Mouse (Mus musculus): ENCODE measurements at regions not wholly inside any gene's neighbourhood (a gene's known extent, or its start where the extent isn't known, plus 50 kb on each side); places are given as distances from the start of the nearest gene placed in this dataset.
A peak's percentile ranks its signal among the peaks of the same experiment; 100 is the strongest.

DNA sequence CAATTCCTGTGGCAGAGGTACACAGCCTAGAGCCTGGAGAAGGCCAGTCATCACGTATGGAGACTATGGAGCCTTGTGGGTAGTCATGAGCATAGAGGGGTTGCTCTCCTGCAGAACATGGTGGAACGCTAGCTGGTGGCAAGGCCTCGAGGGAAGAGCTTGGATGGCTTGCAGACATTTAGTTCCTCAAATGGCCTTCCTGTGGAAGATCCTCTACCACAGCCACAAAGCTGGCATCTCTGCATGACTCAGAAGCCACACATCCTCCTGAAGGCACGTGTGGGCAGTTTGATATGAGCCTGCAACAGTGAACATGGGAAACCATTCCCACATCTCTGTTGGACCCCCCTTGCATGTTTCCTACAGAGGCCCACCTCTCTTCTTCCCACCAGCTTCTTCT is 547.9 kb upstream of the Lrrc6 start:
- DNase-seq (ENCODE audit: low spot score): no peak

DNA sequence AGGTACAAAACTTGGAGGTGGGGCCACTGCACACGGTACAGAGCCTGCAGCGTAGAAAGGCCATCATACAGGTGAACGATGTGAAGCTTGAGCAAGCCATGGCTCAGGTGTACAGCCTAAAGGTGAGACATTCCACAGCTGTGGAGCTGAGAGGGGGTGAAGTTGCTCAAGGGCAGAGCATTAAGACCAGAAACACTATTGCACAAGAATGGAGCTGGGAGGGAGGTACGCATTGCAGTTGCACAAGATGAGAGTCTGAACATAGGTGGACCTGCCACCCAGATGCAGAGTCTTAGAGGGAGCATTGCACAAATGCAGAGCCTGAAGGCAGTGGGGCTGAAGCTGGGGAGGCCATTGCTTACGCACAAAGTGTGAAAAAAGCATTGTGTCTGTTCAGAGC is 547.4 kb upstream of the Lrrc6 start:
- DNase-seq (ENCODE audit: low spot score): no peak

DNA sequence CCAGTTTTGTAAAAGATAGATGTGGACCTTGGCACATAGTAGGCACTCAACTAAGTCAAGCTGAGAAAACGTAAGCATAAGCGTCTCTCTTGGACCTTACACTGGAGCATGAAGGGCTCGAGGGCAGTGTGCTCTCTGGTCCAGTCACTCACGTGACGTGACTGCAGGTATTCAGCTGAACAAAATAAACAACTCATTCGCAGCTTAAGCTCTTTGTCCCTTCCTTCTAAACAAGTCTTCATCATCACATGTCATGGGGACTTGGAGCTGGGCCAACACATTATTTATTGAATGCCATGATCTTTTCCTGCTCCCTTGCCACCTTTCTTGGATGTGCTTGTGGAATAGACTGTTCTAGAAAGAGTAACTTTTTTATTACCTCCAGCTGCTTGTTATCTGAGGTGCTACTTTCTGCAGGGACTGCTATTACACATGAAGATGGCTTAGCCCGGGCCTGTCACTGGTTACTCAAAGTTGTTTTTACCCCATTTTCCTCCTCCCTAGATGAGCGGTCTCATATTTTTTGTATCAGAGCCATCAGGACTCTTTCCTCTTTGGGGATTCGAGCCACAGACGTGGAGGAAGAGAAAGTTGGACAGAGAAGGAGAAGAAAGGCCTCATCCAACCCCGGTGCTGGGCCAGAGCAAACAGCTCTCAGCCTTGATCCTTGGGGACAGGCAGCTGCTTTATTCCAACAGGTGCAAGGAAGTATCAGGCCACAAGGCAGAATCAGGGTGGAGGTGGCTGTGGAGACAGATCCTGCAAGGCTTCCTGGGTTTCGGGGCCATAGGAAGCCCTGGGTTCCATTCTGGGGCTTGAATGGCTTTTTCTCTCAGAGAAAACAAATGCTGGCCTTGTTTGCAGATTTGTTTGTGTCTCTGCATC is 545.5 kb upstream of the Lrrc6 start:
- no peak for DNase-seq (ENCODE audit: low spot score)

GRCm38 (mm10) chr15:67045329-67045728 is 544.6 kb upstream of the Lrrc6 start:
- no peak for DNase-seq (ENCODE audit: low spot score)

DNA sequence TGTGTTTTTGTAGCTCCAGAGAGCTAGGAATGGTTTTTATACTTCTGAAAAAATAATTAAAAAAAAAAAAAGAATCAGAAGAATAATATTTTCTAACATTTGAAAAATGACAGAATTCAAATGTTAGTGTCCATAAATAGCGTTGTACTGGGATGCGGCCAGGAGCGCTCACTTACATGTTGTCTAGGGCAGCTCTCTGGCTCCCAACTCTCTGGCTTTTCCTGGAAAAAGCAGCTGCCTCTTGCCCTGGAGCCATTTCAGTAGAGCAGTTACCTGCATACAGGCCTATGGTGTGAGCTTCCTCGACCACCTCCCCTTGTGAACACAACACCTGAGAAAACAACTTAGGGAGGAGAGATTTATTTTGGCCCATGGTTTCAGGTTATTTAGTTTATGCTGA is 544.1 kb upstream of the Lrrc6 start:
- no peak for DNase-seq (ENCODE audit: low spot score)

DNA sequence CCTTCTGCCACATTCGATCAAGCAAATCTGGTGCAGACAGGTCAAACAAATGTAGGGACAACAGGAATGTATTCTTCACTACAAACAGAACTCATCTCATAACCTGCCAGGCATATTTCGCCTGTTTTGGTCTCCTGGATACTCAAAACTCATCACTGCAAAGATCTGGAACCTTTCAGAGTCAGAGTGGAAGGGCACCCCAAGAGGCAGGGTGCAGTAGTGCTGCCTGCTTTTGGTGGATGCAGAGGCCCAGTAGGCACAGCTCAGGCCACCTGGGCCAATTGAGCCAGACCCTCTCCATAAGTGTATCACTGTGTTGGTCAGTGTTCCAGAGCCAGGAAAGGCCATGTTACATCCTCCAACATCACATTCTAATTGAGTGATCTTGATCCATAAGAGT is 541.4 kb upstream of the Lrrc6 start:
- no peak for DNase-seq (ENCODE audit: low spot score)

- peak; percentile 48 for DNase-seq (ENCODE audit: low spot score)
Measured at GRCm38 (mm10) chr15:67040229-67040628, 539.5 kb upstream of the Lrrc6 start.

GRCm38 (mm10) chr15:67039421-67039907 is 538.8 kb upstream of the Lrrc6 start:
- DNase-seq (ENCODE audit: low spot score): peak; percentile 82

DNA sequence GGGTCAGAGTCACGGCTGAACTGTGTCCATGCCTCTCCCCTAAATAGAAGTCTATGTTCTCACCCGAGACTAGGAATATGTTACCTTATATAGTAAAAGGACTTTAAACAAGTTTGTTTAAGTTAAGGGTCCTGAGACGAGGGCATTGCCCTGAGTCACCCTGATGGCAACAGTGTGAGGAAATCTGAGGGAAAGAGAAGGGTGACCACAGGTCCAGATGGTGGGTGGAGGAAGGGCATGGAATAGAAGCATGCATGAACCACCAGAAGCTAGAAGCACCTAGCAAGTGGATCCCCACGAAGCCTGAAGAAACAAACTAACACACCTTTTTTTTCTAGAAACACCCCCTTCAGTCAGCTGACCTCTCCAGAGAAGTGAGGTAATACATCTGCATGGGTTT is 536.9 kb upstream of the Lrrc6 start:
- no peak for DNase-seq (ENCODE audit: low spot score)

- DNase-seq (ENCODE audit: low spot score): no peak
Measured at GRCm38 (mm10) chr15:67036341-67036740, 535.6 kb upstream of the Lrrc6 start.

- no peak for DNase-seq (ENCODE audit: low spot score)
Measured at GRCm38 (mm10) chr15:67033936-67034335, 533.2 kb upstream of the Lrrc6 start.

- DNase-seq (ENCODE audit: low spot score): no peak
Measured at GRCm38 (mm10) chr15:67031866-67032526, 531.3 kb upstream of the Lrrc6 start.

DNA sequence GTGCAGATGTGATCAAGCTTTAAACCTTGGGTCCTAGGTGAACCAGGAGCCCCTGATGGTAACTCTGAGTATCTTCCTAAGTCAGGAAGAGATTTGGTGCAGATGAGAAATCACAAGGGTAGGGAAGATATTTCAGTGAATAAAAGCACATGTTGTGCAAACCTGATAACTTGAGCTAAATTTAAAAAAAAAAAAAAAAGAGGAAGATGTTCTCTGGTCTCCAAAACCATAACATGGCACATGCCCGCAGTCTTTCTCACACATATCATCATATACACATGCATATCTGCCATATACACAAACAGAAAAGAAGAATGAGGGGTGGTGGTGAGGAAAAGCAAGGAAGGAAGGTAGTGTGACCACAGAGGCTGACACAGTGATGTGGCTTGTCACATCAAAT is 530.3 kb upstream of the Lrrc6 start:
- no peak for DNase-seq (ENCODE audit: low spot score)

DNA sequence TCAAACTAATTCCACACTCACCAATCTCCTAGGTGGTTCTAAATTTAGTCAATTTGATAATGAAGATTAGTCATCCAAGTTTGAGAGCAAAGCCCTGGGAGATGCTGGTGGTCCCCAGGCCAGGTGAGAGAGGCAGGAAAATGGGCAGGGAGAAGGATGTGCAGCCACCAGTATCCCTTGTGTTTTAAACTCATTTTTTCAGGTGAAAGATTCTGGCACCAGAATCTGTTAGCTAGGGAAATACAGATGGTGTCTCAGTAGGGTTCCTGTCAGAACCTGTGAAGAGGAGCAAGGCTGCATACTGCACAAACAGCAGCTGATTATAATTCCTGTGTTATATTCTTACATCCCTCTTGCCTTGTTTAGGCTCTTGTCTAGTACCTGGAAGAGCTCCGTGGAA is 527.5 kb upstream of the Lrrc6 start:
- DNase-seq (ENCODE audit: low spot score): no peak

DNA sequence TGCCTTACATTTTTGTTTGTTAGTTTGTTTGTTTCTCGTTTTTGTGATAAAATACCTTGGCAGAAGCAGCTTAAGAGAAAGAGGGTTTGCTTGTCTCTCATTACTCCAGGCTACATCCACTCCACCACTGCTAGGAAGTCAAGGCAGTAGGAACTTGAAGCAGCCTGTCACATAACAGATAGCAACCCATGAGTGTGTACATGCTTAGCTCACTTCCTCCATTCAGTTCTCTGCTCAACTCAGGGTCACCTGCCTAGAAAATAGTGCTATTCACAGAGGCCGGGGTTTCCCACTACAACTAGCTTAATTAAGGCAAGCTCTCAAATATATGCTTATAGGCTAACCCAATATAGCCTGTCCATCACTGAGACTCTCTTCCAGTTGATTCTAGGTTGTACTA is 527.0 kb upstream of the Lrrc6 start:
- no peak for DNase-seq (ENCODE audit: low spot score)

- no peak for DNase-seq (ENCODE audit: low spot score)
Measured at GRCm38 (mm10) chr15:67025746-67026145, 525.0 kb upstream of the Lrrc6 start.

GRCm38 (mm10) chr15:67024386-67024785 is 523.7 kb upstream of the Lrrc6 start:
- no peak for DNase-seq (ENCODE audit: low spot score)

GRCm38 (mm10) chr15:67023081-67023480 is 522.4 kb upstream of the Lrrc6 start:
- DNase-seq (ENCODE audit: low spot score): no peak

DNA sequence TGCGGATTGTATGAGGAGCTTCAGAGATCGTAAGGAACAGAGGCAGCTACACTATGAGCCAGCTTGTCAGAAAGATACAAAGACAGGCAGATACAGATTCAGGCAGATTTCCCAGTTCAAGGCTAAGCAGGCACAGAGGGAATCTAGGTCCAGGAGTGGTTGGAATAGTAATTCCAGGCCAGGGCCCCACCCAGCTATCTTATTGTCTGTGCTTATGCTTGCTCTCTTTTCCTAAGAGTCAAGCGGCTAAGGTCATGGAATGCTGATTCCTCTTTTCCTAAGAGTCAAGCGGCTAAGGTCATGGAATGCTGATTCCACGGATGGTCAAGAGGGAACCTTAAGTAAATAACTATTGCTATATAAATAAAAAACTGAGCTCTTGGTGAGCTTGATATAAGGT is 520.7 kb upstream of the Lrrc6 start:
- DNase-seq (ENCODE audit: low spot score): no peak

- DNase-seq (ENCODE audit: low spot score): no peak
Measured at GRCm38 (mm10) chr15:67019891-67020290, 519.2 kb upstream of the Lrrc6 start.

DNA sequence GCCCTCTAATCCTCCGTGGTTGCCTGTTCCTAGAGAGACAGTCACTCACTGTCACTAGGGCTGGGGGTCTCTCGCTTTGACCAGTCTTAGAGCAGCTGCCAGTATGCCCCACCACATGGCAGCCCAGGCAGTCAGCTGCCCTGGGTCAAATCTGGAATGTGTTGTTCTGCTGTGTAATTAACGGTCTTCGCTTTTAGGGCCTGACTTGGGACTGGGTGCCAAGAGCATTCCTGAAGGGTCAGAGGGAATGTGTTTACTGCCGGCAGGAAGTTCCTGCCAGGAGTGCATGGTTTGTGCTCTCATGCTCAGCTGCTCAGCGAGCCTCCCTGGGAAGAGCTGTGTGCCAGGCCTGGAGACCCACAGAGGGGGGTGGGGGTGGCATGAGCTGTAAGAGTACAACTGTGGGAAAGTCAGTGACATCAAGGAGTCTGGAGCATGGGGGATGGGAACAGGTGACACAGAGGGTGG is 518.5 kb upstream of the Lrrc6 start:
- peak; percentile 57 for DNase-seq (ENCODE audit: low spot score)

All from testis, postnatal 10 days (tissue).